Mouse (Mus musculus): ENCODE results near the gene Sh2d1b2. TPM values are rescaled to one million over a fixed set of nuclear protein-coding genes. Genes with fewer than 3 reads are reported as not detected.

The Sh2d1b2 gene
- polyA plus RNA-seq, 1 experiment from 2014 or later = not detected

DNA sequence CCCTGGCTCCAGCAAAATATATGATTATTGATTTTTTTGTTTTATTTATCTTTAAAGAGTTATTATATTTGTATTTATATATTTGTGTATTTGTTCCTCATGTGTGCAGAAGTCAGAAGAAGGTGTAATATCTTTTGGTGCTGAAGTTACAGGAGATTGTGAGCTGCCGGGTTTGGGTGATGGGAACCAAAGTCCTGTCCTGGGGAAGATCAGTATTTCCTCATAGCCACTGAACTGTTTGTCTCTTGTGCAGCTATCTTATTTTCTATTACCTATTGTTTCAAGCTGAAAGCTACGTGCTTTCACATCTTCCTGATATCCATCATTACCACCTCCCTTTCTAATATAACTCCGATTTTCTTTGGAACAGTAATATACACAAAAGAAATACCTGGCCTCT is 17.0 kb upstream of the Sh2d1b2 start:
- H3K9me3 ChIP-seq (replicated peaks) = no peaks in the 10 kb centered on the region
- H3K4me2 ChIP-seq = peak overlapping the region; percentile 71
- peak; percentile 30; the same call in 1 of the 2 replicates for ATAC-seq (ENCODE audit: low FRiP score)
- peaks cover 9% of the 10 kb centered on the region; the same call in 1 of the 2 replicates for H3K27me3 ChIP-seq (replicated peaks)
- H3K4me1 ChIP-seq = peaks cover 13% of the 10 kb centered on the region
- no peak overlapping the region for H3K27ac ChIP-seq (replicated peaks)
- peaks cover 7% of the 10 kb centered on the region for H3K36me3 ChIP-seq
- H3K9ac ChIP-seq (replicated peaks) = no peak overlapping the region
- peak overlapping the region; percentile 78 for H3K4me3 ChIP-seq (replicated peaks)
- 72% methylated on average over 3 of the region's 3 CpGs for WGBS

DNA sequence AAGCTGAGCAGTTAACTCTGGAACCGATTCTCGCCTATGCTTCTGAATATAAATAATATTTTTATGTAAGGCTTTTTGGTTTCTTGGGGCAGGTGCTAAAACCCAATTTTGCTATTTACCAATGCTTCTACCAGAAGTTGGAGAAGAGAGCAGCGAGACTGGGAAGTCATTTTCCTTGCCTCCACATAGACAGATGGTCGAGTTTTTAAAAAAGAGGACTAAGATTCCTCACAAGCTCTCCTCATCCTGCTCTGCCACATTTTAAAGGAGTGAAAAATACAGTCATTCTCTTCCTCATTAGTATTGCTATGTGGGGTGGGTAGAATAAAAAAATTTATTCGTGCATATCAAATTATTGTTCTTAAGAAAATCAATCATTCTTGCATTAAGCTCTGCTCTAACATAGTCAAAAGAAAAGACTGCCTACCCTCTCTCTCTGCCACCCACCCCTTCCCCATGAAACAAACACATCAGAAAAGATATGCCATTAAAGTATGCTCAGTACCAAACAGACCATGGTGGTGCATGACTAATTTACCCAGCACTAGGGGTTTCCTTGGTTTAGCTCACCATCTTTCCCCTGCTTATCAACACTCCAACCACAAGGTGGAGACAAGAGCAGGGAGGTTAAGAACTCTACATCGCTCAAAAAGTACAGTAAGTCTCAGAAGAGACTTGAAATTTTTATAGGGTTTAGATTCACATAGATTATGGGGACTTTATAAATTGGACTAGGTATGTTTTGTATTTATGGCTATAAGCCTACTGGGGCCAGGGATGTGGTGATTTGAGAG is 14.3 kb upstream of the Sh2d1b2 start:
- H3K27ac ChIP-seq (replicated peaks) = no peak overlapping the region
- no peak overlapping the region for H3K9ac ChIP-seq (replicated peaks)
- ATAC-seq (ENCODE audit: low FRiP score) = no peak
- WGBS = 85% methylated on average over 6 of the region's 6 CpGs
- H3K36me3 ChIP-seq = no peaks in the 10 kb centered on the region
- H3K4me3 ChIP-seq (replicated peaks) = no peak overlapping the region
- peaks cover 11% of the 10 kb centered on the region for H3K4me1 ChIP-seq
- H3K4me2 ChIP-seq = no peak overlapping the region
- H3K9me3 ChIP-seq (replicated peaks) = no peaks in the 10 kb centered on the region
- peaks cover 9% of the 10 kb centered on the region; the same call in 1 of the 2 replicates for H3K27me3 ChIP-seq (replicated peaks)

DNA sequence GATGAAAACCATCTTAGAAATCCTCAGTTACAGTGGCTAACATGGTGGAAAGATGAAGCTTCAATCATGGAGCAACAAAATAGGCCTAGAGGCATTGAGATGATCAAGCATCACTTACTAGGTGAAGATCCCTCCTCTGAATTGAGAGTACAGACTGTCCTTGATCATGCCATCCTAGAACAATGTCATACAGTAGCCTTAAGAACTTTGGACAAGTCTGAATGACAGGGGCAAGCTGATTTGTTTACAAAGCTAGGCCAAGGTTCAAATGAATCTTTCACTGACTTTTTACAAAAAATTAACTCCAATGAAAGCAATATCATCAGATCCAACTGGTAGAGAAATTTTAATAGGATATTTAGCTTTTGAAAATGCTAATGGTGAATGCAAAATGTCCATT is 12.2 kb upstream of the Sh2d1b2 start:
- Histone ChIP-seq H3K4me2 (no peak overlapping the region), H3K9me3 (replicated peaks) (no peaks in the 10 kb centered on the region), H3K4me1 (0 out of 2 replicates have a peak, but pooled peaks cover 4% of the 10 kb centered on the region), H3K27me3 (replicated peaks) (peaks cover 9% of the 10 kb centered on the region; the same call in 1 of the 2 replicates), H3K4me3 (replicated peaks) (no peak overlapping the region), H3K27ac (replicated peaks) (no peak overlapping the region), H3K36me3 (no peaks in the 10 kb centered on the region), H3K9ac (replicated peaks) (no peak overlapping the region)
- no peak for ATAC-seq (ENCODE audit: low FRiP score)

DNA sequence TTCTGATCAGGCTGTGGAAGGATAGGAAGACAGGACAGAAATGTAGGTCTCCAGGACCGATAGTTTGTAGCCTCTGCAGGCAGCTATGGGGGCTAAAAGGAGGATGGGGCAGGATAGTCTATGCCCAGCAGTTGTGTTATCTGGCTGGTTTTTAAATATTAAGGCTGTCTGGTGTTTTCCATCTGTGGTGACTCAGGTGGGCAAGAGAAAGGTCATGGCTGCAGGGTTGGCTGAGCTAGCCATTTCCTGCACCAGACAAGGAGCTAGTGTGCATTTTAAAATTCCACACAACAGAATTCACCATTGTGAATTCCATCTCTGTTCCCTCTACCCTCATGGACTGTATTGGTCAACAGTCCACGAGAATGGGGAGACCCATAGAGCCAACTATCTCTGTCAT is 9.3 kb upstream of the Sh2d1b2 start:
- H3K9ac ChIP-seq (replicated peaks) = no peak overlapping the region
- H3K36me3 ChIP-seq = no peaks in the 10 kb centered on the region
- no peak overlapping the region for H3K27ac ChIP-seq (replicated peaks)
- no peak overlapping the region for H3K4me2 ChIP-seq
- no peaks in the 10 kb centered on the region for H3K27me3 ChIP-seq (replicated peaks)
- no peaks in the 10 kb centered on the region for H3K4me1 ChIP-seq
- no peak overlapping the region for H3K4me3 ChIP-seq (replicated peaks)
- ATAC-seq (ENCODE audit: low FRiP score) = no peak
- no peaks in the 10 kb centered on the region for H3K9me3 ChIP-seq (replicated peaks)
- WGBS = 86% methylated on average over 2 of the region's 2 CpGs

DNA sequence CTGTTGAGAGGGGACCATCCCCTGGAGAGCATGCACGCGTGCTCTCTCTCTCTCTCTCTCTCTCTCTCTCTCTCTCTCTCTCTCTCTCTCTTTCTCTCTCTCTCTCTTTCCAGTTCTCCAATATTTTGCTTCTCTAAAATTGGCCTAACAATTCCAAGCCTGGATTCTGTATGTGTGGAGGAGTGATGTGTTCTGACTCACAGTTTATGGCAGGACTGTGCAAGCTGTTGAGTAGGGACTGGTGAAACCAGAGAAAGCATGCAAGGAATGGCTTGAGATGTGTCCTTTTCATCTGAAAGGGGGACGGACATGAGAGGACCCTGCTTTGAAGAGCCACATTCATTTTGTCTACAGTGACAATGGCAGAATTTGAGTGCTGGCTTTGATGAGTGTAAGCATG is 12.5 kb downstream of the Sh2d1b2 start:
- Histone ChIP-seq H3K9me3 (replicated peaks) (no peaks in the 10 kb centered on the region), H3K36me3 (no peaks in the 10 kb centered on the region), H3K27me3 (replicated peaks) (no peaks in the 10 kb centered on the region), H3K4me3 (replicated peaks) (no peak overlapping the region), H3K27ac (replicated peaks) (no peak overlapping the region), H3K4me2 (no peak overlapping the region), H3K9ac (replicated peaks) (no peak overlapping the region), H3K4me1 (no peaks in the 10 kb centered on the region)
- ATAC-seq (ENCODE audit: low FRiP score) = no peak
- WGBS = 79% methylated on average over 3 of the region's 3 CpGs

DNA sequence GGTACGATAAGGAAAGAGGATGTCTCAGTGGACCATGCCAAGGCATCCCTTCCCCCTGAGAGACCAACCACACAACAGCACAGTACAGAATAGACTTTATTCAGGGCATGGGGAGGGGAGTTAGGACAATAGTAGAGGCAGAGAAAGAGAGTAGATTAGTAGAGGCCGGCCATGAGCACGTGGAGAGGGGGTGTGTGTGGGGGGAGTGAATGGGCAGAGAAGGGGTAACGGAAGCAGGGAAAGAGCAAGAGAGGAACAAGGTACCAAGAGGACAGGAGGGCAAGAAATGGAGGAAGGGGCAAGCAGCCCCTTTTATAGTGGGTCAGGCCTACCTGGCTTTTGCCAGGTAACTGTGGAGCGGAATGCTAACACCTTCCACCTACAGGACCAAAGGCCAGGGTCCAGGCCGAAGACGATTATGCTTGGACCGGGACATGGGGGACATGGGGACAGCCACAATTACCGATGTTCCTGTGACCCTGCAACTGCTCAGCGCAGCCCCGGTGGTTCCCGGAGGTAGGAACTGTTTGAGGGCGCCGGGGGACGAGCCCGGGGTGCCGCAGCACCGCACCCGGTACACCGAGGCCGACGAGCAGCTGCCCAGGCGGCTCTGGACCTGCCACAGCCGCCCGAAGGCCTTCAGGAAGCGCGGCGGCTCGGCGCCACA is 22.5 kb downstream of the Sh2d1b2 start:
- H3K4me2 ChIP-seq = peak overlapping the region; percentile 89
- peak overlapping the region; percentile 54; the same call in 1 of the 2 replicates for H3K27ac ChIP-seq (replicated peaks)
- no peaks in the 10 kb centered on the region for H3K9me3 ChIP-seq (replicated peaks)
- peak overlapping the region; percentile 68 for H3K9ac ChIP-seq (replicated peaks)
- WGBS = 25% methylated on average over 29 of the region's 30 CpGs
- no peaks in the 10 kb centered on the region for H3K36me3 ChIP-seq
- H3K27me3 ChIP-seq (replicated peaks) = no peaks in the 10 kb centered on the region; the same call in 1 of the 2 replicates
- ATAC-seq (ENCODE audit: low FRiP score) = peak; percentile 87
- peak overlapping the region; percentile 66 for H3K4me3 ChIP-seq (replicated peaks)
- peaks cover 6% of the 10 kb centered on the region for H3K4me1 ChIP-seq

DNA sequence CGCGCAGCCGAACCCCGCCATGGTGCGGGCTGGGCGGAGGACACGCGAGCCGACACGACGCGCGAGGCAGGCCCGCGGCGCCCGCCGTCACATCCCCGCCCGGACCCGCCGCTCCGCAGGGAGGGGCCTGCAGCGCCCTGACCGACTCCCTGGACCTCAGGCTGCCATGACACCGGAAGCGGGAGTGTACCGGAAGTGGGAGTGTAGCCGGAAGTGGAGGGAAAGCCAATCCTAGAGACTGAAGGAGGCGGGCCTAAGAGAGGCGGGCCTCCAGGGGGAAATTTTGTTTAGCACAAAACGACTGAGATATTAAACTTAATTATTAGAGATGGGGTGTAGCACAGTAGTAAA is 23.0 kb downstream of the Sh2d1b2 start:
- H3K4me2 ChIP-seq = peak overlapping the region; percentile 89
- peak; percentile 100 for ATAC-seq (ENCODE audit: low FRiP score)
- H3K9ac ChIP-seq (replicated peaks) = peak overlapping the region; percentile 68
- peak overlapping the region; percentile 54; the same call in 1 of the 2 replicates for H3K27ac ChIP-seq (replicated peaks)
- H3K27me3 ChIP-seq (replicated peaks) = no peaks in the 10 kb centered on the region; the same call in 1 of the 2 replicates
- peaks cover 6% of the 10 kb centered on the region for H3K4me1 ChIP-seq
- H3K4me3 ChIP-seq (replicated peaks) = peak overlapping the region; percentile 66
- no peaks in the 10 kb centered on the region for H3K36me3 ChIP-seq
- H3K9me3 ChIP-seq (replicated peaks) = no peaks in the 10 kb centered on the region
- WGBS = 9% methylated on average over 32 of the region's 32 CpGs

DNA sequence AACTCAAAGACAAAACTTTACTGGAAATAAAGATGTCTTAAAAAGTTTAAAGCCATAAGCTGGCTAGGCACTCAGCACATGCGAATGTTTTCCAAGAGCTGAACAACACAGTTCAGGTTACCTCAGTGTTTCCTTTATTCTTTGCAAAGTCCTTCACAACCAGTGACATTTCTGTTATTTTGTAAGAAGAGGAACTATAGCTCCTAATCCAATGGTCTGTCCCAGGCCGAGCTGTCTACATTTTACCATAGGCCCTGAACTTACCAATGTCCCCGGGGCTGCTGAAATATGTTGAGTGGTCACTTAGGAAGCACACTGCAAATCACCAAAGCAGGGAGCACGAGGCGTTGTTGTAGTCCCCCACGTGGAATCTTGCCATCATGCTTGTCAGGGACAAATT is 37.7 kb downstream of the Sh2d1b2 start:
- ATAC-seq (ENCODE audit: low FRiP score) = no peak
- 0 out of 2 replicates have a peak, but pooled peaks cover 2% of the 10 kb centered on the region for H3K9me3 ChIP-seq (replicated peaks)
- no peak overlapping the region for H3K9ac ChIP-seq (replicated peaks)
- no peaks in the 10 kb centered on the region for H3K27me3 ChIP-seq (replicated peaks)
- WGBS = 90% methylated on average over 6 of the region's 6 CpGs
- H3K36me3 ChIP-seq = no peaks in the 10 kb centered on the region
- no peaks in the 10 kb centered on the region for H3K4me1 ChIP-seq
- H3K27ac ChIP-seq (replicated peaks) = no peak overlapping the region
- no peak overlapping the region for H3K4me2 ChIP-seq
- H3K4me3 ChIP-seq (replicated peaks) = no peak overlapping the region

DNA sequence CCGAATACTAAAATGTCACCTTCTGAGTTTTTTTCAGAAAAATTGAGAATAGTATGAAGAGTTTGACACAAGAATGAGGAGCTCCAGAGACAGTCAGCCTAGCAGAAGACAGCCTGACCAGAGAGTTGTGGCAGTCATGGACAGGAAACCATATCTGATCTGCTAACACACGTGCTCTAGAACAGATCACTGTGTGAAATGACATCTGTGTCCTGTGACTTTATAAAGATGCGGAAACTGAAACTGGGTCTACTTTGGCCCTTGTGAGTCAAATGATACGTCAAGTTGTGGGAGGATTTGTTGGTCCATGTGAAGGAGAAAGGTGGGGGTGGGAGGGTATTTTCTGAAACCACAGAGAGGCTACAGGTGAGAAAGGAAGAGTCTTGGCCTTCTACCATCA is 38.1 kb downstream of the Sh2d1b2 start:
- Histone ChIP-seq H3K27me3 (replicated peaks) (no peaks in the 10 kb centered on the region), H3K4me3 (replicated peaks) (no peak overlapping the region), H3K36me3 (no peaks in the 10 kb centered on the region), H3K27ac (replicated peaks) (no peak overlapping the region), H3K9me3 (replicated peaks) (0 out of 2 replicates have a peak, but pooled peaks cover 2% of the 10 kb centered on the region), H3K4me2 (no peak overlapping the region), H3K4me1 (no peaks in the 10 kb centered on the region), H3K9ac (replicated peaks) (no peak overlapping the region)
- ATAC-seq (ENCODE audit: low FRiP score) = no peak
- WGBS = 86% methylated on average over 4 of the region's 4 CpGs

DNA sequence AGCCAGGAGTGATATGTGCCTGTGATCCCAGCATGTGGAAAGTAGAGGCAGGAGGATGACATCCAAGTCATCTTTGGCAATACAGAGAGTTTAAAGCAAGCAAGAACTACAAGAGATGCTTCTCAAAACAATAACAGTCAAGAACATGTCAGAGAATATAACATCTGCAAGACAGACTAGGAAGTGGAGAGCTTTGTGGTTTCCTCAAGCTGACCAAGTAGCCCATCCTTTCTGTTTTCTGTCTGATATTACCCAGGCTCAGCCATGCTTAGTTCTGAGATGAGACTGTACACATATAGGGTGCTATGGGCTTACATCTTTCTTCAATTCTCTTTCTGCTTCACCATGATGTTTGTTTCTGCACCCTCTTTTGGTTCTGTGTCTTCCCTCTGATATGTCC is 40.7 kb downstream of the Sh2d1b2 start:
- no peak for ATAC-seq (ENCODE audit: low FRiP score)
- Histone ChIP-seq H3K36me3 (no peaks in the 10 kb centered on the region), H3K9me3 (replicated peaks) (no peaks in the 10 kb centered on the region), H3K27me3 (replicated peaks) (no peaks in the 10 kb centered on the region), H3K4me1 (no peaks in the 10 kb centered on the region), H3K4me2 (no peak overlapping the region), H3K4me3 (replicated peaks) (no peak overlapping the region), H3K27ac (replicated peaks) (no peak overlapping the region), H3K9ac (replicated peaks) (no peak overlapping the region)

DNA sequence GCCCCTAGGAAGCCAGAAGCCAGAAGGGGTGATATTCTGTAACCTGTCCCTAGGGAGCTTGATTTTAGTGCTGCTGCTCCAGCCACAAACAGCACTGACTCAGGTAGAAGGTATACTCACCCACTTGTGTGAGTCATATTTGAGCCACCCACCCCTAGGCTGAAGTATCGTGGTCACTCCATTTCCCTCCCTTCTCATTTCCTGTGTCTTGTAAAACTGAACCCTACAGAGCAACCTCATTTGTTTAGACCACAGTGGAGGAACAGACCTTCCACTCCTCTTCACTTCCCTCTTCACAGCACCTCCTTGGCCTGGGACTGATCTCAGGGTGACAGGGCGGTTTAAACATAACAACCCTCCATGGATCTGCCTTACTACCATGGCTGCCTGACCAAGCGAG is 44.5 kb downstream of the Sh2d1b2 start, which contains the start of gene Sh2d1b1:
TSS of gene Sh2d1b1 (plus strand) at position 305 of the 400 bp plus-strand sequence.
- Histone ChIP-seq H3K9ac (replicated peaks) (no peak within 1 kb of the TSS), H3K4me2 (no peak within 1 kb of the TSS), H3K27me3 (replicated peaks) (no peaks in the 10 kb centered on the region), H3K9me3 (replicated peaks) (no peaks in the 10 kb centered on the region), H3K4me1 (no peaks in the 10 kb centered on the region), H3K27ac (replicated peaks) (no peak within 1 kb of the TSS), H3K36me3 (no peaks in the 10 kb centered on the region), H3K4me3 (replicated peaks) (no peak within 1 kb of the TSS)
- ATAC-seq (ENCODE audit: low FRiP score) = no peak
- WGBS = 93% methylated on average over 2 of the region's 3 CpGs
